Mouse (Mus musculus) heart, embryonic 16.5 days (tissue): ENCODE results near the gene Pten. TPM values are rescaled to one million over a fixed set of nuclear protein-coding genes. Genes with fewer than 3 reads are reported as not detected.

ENCODE experiments used
- ATAC-seq: fragments of 200-750 bp; cut with Nextera tagmentation; replicated peaks from 2 replicates; pipeline ENCODE4 v1.8.0; 2017; ENCODE audit warnings: moderate number of reproducible peaks; ENCODE audit not compliant: insufficient read depth, low FRiP score; ENCODE audit errors: extremely low read depth
- H3K27ac ChIP-seq: fragments of 300-500 bp; sonication (generic); 2 replicates; pipeline ENCODE4 v1.5.1; 2014; ENCODE audit warnings: mild to moderate bottlenecking, low read length, control low read depth, moderate library complexity
- H3K27me3 ChIP-seq: fragments of 300-500 bp; sonication (generic); 2 replicates; pipeline ENCODE4 v1.6.1; 2014; ENCODE audit warnings: low read length, mixed read lengths; ENCODE audit not compliant: control insufficient read depth, insufficient read depth
- H3K36me3 ChIP-seq: fragments of 300-500 bp; sonication (generic); 2 replicates; pipeline ENCODE4 v1.6.1; 2014; ENCODE audit not compliant: control insufficient read depth, insufficient read depth
- H3K4me1 ChIP-seq: fragments of 300-500 bp; sonication (generic); 2 replicates; pipeline ENCODE4 v1.6.1; 2014; ENCODE audit warnings: low read length, mixed read lengths; ENCODE audit not compliant: control insufficient read depth, insufficient read depth
- H3K4me2 ChIP-seq: fragments of 300-500 bp; sonication (generic); 2 replicates; pipeline ENCODE4 v1.6.1; 2014; ENCODE audit warnings: low read depth, mild to moderate bottlenecking, control low read depth, low read length
- H3K4me3 ChIP-seq: fragments of 300-500 bp; sonication (generic); 2 replicates; pipeline ENCODE4 v1.5.1; 2014; ENCODE audit warnings: mild to moderate bottlenecking, control low read depth, low read length
- H3K9ac ChIP-seq: fragments of 300-500 bp; sonication (generic); 2 replicates; pipeline ENCODE4 v1.6.1; 2014; ENCODE audit warnings: low read length, control low read depth
- H3K9me3 ChIP-seq: fragments of 300-500 bp; sonication (generic); replicated peaks from 2 replicates; pipeline ENCODE4 v1.6.1; 2016; ENCODE audit warnings: low read length; ENCODE audit not compliant: control insufficient read depth
- WGBS: fragments of 180-500 bp; shearing (Covaris S2); extraction: QIAGEN DNeasy Blood & Tissue Kit; methylation state at CpG from one replicate; pipeline ENCODE4 v1.1.7; 2014; 5-methylcytosine and 5-hydroxymethylcytosine counted together
- polyA plus RNA-seq: library from polyadenylated mRNA; unstranded; fragments of >200 nt; fragmentation: Nextera tagmentation; extraction: Ambion mirVana; gene quantifications from 2 replicates; pipeline ENCODE4 v1.2.1, GENCODE M21; 2015

Pten gene
- polyA plus RNA-seq: 4.7 and 5.1 TPM in 2 replicates

DNA sequence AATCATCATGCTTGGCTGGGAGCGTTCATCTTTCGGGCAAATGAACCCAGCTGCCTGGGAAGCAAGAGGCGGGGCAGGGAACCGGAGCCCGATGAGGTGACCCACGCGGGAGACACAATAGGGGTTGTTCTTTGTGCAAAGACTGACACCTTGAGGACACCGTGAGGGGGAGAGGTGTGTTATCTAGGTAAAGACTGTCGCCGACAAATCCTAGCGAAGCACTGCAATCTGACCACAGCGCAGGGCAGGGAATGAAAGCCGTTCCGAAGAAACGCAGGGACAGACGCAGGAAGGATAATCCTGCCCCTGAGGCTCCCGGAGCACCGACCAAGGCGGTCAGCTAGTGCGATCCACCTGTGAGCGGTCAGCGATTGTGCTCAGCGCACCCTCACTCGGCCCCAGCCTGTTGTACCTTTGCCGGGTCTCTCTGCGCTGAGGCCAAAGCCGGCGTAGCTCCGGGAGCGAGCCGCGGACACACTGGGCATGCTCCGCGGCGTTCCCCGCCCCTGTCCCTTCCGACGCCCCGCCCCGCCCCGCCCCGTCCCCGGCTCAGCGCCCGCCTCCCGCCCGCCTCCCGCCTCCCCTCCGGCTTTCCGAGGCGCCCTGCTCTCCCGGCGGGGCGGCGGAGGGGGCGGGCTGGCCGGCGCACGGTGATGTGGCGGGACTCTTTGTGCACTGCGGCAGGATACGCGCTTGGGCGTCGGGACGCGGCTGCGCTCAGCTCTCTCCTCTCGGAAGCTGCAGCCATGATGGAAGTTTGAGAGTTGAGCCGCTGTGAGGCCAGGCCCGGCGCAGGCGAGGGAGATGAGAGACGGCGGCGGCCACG is at the start of gene Pten:
Pten (plus strand) TSS at position 598 of the 826 bp plus-strand sequence.
- ATAC-seq: peak; percentile 85
- H3K27ac ChIP-seq: peak within 1 kb of the TSS; percentile 99
- H3K4me1 ChIP-seq: peaks cover 17% of the 10 kb centered on the region
- peak within 1 kb of the TSS; percentile 98 for H3K4me2 ChIP-seq
- under 1% methylated on average over 61 of the region's 77 CpGs for WGBS
- no peaks in the 10 kb centered on the region for H3K9me3 ChIP-seq
- H3K4me3 ChIP-seq: peak within 1 kb of the TSS; percentile 92
- peak within 1 kb of the TSS; percentile 93 for H3K9ac ChIP-seq
- no peaks in the 10 kb centered on the region for H3K27me3 ChIP-seq
- no peaks in the 10 kb centered on the region for H3K36me3 ChIP-seq

DNA sequence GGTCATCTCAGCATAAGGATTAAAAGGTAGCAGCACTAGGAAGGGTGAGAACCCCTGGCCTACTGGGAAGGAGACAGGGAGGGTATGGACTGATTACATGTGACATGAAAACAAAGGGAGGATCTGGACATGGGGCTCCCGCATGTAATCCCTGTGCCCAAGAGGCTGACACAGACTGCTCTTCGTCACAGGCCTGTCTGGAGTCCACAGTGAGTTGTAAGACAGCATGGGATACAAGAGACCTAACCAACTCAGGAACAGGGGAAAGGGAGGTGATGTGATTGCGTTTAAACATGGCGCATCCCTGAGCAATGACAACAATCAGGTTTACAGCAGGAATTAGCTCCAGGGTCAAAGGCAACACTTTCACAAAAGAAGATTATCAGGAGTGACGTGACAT is 48.3 kb upstream of the Pten start:
- ATAC-seq: no peak
- no peak overlapping the region for H3K4me2 ChIP-seq
- H3K27ac ChIP-seq: no peak overlapping the region
- WGBS: 84% methylated on average over 5 of the region's 5 CpGs
- no peaks in the 10 kb centered on the region for H3K27me3 ChIP-seq
- H3K36me3 ChIP-seq: peaks cover 7% of the 10 kb centered on the region
- peaks cover 12% of the 10 kb centered on the region for H3K4me1 ChIP-seq
- no peaks in the 10 kb centered on the region for H3K9me3 ChIP-seq
- no peak overlapping the region for H3K9ac ChIP-seq
- no peak overlapping the region for H3K4me3 ChIP-seq

DNA sequence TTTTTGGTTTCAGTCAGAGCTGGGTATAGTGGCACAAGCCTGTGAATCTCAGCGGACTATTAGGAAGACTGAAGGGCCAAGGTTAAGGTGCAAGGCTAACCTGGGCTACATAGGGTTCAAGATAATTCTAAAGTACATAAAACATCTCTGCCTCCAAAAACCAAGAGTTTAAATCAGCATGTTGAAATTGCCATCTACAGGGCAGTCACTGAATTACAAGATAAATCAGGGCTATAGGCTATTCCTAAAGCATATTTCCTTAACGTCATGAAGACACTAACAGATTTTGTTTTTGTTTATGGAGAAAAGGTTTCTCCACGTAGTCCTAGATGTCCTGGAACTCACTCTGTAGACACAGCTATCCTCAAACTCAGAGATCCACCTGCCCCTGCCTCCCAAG is 47.0 kb upstream of the Pten start:
- WGBS: 63% methylated on average over 3 of the region's 3 CpGs
- Histone ChIP-seq H3K4me2 (no peak overlapping the region), H3K27me3 (no peaks in the 10 kb centered on the region), H3K9me3 (no peaks in the 10 kb centered on the region), H3K9ac (no peak overlapping the region), H3K4me1 (peaks cover 12% of the 10 kb centered on the region), H3K36me3 (peaks cover 1% of the 10 kb centered on the region; the same call in 1 of the 2 replicates), H3K27ac (no peak overlapping the region), H3K4me3 (no peak overlapping the region)
- ATAC-seq: no peak

DNA sequence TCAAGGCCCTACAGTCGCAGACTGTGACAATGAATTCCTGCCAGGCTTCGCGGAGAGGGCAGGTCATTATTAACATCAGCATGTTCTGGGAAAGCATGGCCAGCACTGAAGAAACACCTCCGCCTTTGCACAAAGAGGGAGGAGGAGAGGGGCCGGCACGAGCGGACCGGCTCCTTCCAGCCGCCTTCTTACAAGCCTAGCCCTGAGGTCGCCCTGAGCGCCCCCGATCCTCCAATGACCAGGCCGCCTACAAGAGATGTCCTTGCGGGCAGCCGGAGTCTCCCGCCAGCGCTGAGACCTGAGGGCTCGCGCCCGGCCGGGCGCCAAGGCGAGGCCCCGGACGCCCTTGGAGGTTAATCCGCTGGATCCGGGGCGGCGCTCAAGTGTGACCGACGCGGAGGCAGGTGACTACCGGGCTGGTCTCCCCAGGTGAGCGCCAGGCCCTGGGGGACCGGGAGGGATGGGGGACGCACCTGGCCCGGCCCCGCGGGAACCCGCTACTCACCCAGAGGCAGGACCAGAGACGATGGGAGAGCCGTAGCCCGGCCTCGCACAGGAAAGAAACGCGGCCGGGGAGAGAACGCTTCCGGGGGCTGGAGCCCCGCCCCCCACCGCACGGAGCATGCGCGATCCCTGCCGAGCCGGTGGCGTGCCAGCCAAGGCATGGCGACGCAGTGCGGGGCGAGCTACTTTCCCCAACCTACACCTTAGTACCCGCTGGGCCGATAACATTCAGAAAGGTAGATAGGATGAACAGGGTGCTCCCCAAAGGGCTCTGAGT is 45.3 kb upstream of the Pten start:
- H3K36me3 ChIP-seq: no peaks in the 10 kb centered on the region
- WGBS: under 1% methylated on average over 63 of the region's 63 CpGs
- peak overlapping the region; percentile 95 for H3K27ac ChIP-seq
- H3K9ac ChIP-seq: peak overlapping the region; percentile 90
- peak overlapping the region; percentile 76 for H3K4me3 ChIP-seq
- peak overlapping the region; percentile 95 for H3K4me2 ChIP-seq
- H3K9me3 ChIP-seq: no peaks in the 10 kb centered on the region
- peak; percentile 97 for ATAC-seq
- no peaks in the 10 kb centered on the region for H3K27me3 ChIP-seq
- peaks cover 12% of the 10 kb centered on the region for H3K4me1 ChIP-seq

DNA sequence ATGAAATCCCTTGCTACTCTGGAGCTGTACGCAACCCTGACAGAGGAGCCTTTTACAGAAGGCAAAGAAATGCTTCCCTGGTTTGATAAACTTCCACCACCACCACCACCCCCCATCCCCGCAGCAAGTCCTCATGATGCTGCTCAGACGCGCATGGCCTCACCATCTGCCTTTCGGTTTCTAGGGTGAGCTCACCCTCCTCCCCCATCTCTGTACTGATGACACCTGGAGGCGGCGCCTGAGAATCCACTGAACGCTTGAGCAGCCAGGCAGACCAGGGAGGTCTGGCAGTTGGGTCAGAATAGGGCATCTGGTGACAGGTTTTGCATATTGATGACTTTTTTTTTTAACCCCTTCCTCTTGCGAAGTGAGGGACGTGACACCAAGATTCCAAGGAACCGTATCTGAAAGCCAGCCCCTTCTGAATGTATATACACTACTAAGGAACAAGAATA is 44.7 kb upstream of the Pten start:
- Histone ChIP-seq H3K36me3 (no peaks in the 10 kb centered on the region), H3K9ac (peak overlapping the region; percentile 90), H3K27ac (peak overlapping the region; percentile 95), H3K4me3 (peak overlapping the region; percentile 76), H3K4me1 (peaks cover 12% of the 10 kb centered on the region), H3K27me3 (no peaks in the 10 kb centered on the region), H3K9me3 (no peaks in the 10 kb centered on the region), H3K4me2 (peak overlapping the region; percentile 95)
- ATAC-seq: peak; percentile 83
- 2% methylated on average over 11 of the region's 11 CpGs for WGBS

DNA sequence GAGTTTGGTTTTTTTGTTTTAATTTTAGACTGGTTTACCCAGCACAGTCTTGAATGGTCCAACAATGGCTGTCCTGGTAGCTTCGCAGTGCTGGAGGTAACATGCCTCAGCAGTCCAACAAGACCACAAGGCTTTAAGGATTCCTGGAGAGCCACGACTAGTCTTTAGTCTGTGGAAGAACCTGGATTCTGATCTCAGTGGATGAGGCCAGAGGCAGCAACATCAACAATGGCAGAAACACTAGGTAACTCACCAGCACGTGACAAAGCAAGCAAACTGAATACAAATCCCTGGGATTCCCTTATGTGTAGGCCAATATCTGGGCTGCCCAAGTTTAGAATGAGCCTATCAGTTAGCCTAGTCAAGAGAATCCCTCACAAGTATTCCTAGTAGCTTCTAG is 43.8 kb upstream of the Pten start:
- Histone ChIP-seq H3K27ac (no peak overlapping the region), H3K4me2 (no peak overlapping the region), H3K4me1 (peaks cover 12% of the 10 kb centered on the region), H3K27me3 (no peaks in the 10 kb centered on the region), H3K9me3 (no peaks in the 10 kb centered on the region), H3K9ac (no peak overlapping the region), H3K36me3 (no peaks in the 10 kb centered on the region), H3K4me3 (no peak overlapping the region)
- 76% methylated on average over 3 of the region's 3 CpGs for WGBS
- no peak for ATAC-seq

DNA sequence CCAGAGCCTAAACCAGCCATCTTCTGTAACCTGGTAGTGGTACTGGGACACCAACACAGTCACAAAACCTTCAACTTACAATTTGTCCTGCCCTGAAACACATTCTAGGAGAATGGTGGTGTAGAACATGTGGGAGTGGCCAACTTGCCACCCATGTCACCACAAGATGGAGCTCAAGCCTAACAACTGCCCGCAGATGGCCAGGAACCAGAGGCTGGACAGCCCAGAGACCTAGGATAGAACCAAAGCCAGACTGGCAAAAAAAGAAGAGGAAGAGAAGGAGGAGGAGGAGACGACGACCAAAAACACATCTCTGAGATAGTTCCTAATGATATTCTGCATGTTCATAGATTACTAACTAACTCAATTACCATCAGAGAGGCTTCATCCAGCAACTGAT is 42.1 kb upstream of the Pten start:
- no peaks in the 10 kb centered on the region for H3K9me3 ChIP-seq
- no peak overlapping the region for H3K4me3 ChIP-seq
- no peak overlapping the region for H3K4me2 ChIP-seq
- H3K9ac ChIP-seq: no peak overlapping the region
- peaks cover 12% of the 10 kb centered on the region for H3K4me1 ChIP-seq
- 3% methylated on average over 3 of the region's 3 CpGs for WGBS
- ATAC-seq: no peak
- no peak overlapping the region for H3K27ac ChIP-seq
- no peaks in the 10 kb centered on the region for H3K36me3 ChIP-seq
- no peaks in the 10 kb centered on the region for H3K27me3 ChIP-seq

DNA sequence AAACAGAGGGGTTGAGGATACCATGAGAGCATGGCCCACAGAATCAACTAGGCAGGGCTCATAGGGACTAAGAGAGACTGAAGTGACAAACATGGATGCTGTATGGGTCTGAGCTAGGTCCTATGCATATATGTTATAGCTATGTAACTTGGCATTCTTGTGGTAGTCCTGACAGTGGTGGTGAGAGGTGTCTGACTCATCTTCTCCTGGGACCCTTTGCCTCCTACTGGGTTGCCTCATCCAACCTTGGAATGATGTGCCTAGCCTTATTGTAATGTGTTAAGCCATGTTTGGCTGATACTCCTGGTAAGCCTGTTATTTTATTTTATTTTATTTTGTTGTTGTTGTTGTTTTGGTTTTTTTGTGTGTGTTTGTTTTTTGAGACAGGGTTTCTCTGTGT is 41.6 kb upstream of the Pten start:
- no peak for ATAC-seq
- Histone ChIP-seq H3K36me3 (no peaks in the 10 kb centered on the region), H3K27ac (no peak overlapping the region), H3K9ac (no peak overlapping the region), H3K4me1 (peaks cover 10% of the 10 kb centered on the region), H3K27me3 (no peaks in the 10 kb centered on the region), H3K4me2 (no peak overlapping the region), H3K4me3 (no peak overlapping the region), H3K9me3 (no peaks in the 10 kb centered on the region)

DNA sequence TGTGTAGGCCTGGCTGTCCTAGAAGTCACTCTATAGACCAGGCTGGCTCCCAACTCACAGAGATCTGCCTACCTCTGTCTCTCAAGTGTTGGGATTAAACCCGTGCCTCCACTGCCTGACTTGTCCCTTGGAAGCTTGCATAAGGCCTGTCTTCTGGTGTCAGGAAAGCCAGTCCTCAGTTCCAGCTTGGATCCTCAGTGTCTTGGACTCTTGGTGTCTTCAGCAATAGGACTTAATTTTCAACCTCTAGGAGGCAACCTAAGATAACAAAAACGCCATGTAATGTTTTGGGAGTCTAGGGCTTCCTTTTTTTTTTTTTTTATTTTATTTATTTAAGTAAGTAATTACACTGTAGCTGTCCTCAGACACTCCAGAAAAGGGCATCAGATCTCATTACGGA is 39.7 kb upstream of the Pten start:
- H3K27ac ChIP-seq: no peak overlapping the region
- H3K9ac ChIP-seq: no peak overlapping the region
- ATAC-seq: no peak
- H3K9me3 ChIP-seq: no peaks in the 10 kb centered on the region
- H3K27me3 ChIP-seq: no peaks in the 10 kb centered on the region
- 60% methylated on average over 3 of the region's 3 CpGs for WGBS
- H3K36me3 ChIP-seq: no peaks in the 10 kb centered on the region
- 0 out of 2 replicates have a peak, but pooled peaks cover 4% of the 10 kb centered on the region for H3K4me1 ChIP-seq
- no peak overlapping the region for H3K4me3 ChIP-seq
- H3K4me2 ChIP-seq: no peak overlapping the region
